Mouse (Mus musculus): ENCODE measurements around the gene Slc39a13. TPM values are rescaled to one million over a fixed set of nuclear protein-coding genes. Genes with fewer than 3 reads are reported as not detected.

The Slc39a13 gene
- total and polyA plus RNA-seq, 2 experiments from 2014 or later: 22.3 to 26.8 TPM

- no peak for TF ChIP-seq CTCF (IDR thresholded peaks at IDR 0.05; ENCODE audit: low read depth)
- H3K9me3 ChIP-seq (ENCODE audit: low read length): no peaks in the 10 kb centered on the region
- WGBS: 96% methylated on average over 3 of the region's 3 CpGs
- H3K4me3 ChIP-seq (ENCODE audit: low read depth, low read length): no peak overlapping the region
- ATAC-seq (no peak), DNase-seq (no peak)
- H3K36me3 ChIP-seq (ENCODE audit: insufficient read depth): peaks cover 26% of the 10 kb centered on the region
- no peak overlapping the region for H3K9ac ChIP-seq
- no peak overlapping the region for H3K27ac ChIP-seq (ENCODE audit: low read depth, low read length)
- H3K27me3 ChIP-seq (ENCODE audit: insufficient read depth, low read length): no peaks in the 10 kb centered on the region
- H3K4me2 ChIP-seq (ENCODE audit: low read depth): no peak overlapping the region
- no peaks in the 10 kb centered on the region for H3K4me1 ChIP-seq (ENCODE audit: insufficient read depth)
Observed at GRCm38 (mm10) chr2:91019911-91020310, 50.3 kb downstream of the Slc39a13 start.

GRCm38 (mm10) chr2:91018061-91018788 lies 52.0 kb downstream of the Slc39a13 start:
- peak; percentile 70 for ATAC-seq
- peaks cover 43% of the 10 kb centered on the region for H3K36me3 ChIP-seq (ENCODE audit: insufficient read depth)
- peak; percentile 52 for TF ChIP-seq CTCF (IDR thresholded peaks at IDR 0.05; ENCODE audit: low read depth)
- H3K4me3 ChIP-seq (ENCODE audit: low read depth, low read length): no peak overlapping the region
- no peaks in the 10 kb centered on the region for H3K9me3 ChIP-seq (ENCODE audit: low read length)
- no peak overlapping the region for H3K9ac ChIP-seq
- no peaks in the 10 kb centered on the region for H3K27me3 ChIP-seq (ENCODE audit: insufficient read depth, low read length)
- WGBS: 64% methylated on average over 8 of the region's 8 CpGs
- no peak overlapping the region for H3K4me2 ChIP-seq (ENCODE audit: low read depth)
- peak; percentile 29 for DNase-seq
- H3K27ac ChIP-seq (ENCODE audit: low read depth, low read length): no peak overlapping the region
- no peaks in the 10 kb centered on the region for H3K4me1 ChIP-seq (ENCODE audit: insufficient read depth)

- 81% methylated on average over 4 of the region's 4 CpGs for WGBS
- peaks cover 66% of the 10 kb centered on the region for H3K36me3 ChIP-seq (ENCODE audit: insufficient read depth)
- no peak for DNase-seq
Observed at GRCm38 (mm10) chr2:91015386-91015785, 54.8 kb downstream of the Slc39a13 start.

GRCm38 (mm10) chr2:91013881-91014280 lies 56.3 kb downstream of the Slc39a13 start:
- H3K27me3 ChIP-seq (ENCODE audit: insufficient read depth, low read length): no peaks in the 10 kb centered on the region
- no peak overlapping the region for H3K27ac ChIP-seq (ENCODE audit: low read depth, low read length)
- no peak for TF ChIP-seq CTCF (IDR thresholded peaks at IDR 0.05; ENCODE audit: low read depth)
- H3K4me2 ChIP-seq (ENCODE audit: low read depth): no peak overlapping the region
- H3K36me3 ChIP-seq (ENCODE audit: insufficient read depth): peaks cover 72% of the 10 kb centered on the region
- ATAC-seq (no peak), DNase-seq (no peak)
- WGBS: 95% methylated on average over 2 of the region's 2 CpGs
- H3K4me1 ChIP-seq (ENCODE audit: insufficient read depth): no peaks in the 10 kb centered on the region
- H3K9me3 ChIP-seq (ENCODE audit: low read length): no peaks in the 10 kb centered on the region
- H3K9ac ChIP-seq: no peak overlapping the region
- no peak overlapping the region for H3K4me3 ChIP-seq (ENCODE audit: low read depth, low read length)

More at GRCm38 (mm10) chr2:91015386-91015785, 54.8 kb downstream of the Slc39a13 start:
- Histone ChIP-seq H3K9me3 (ENCODE audit: low read length) (no peaks in the 10 kb centered on the region), H3K4me2 (ENCODE audit: low read depth) (no peak overlapping the region), H3K27ac (ENCODE audit: low read depth, low read length) (no peak overlapping the region), H3K4me3 (ENCODE audit: low read depth, low read length) (no peak overlapping the region), H3K4me1 (ENCODE audit: insufficient read depth) (no peaks in the 10 kb centered on the region), H3K27me3 (ENCODE audit: insufficient read depth, low read length) (no peaks in the 10 kb centered on the region), H3K9ac (no peak overlapping the region)
- ATAC-seq: no peak
- no peak for TF ChIP-seq CTCF (IDR thresholded peaks at IDR 0.05; ENCODE audit: low read depth)

Other genes starting within 250 kb of the Slc39a13 start
- gene Mtch2, start 223.3 kb downstream of the Slc39a13 start, total RNA-seq (2014; rRNA removed): 106 and 120 TPM in 2 replicates
- 222 and 224 TPM in 2 replicates for gene Mtch2, start 223.3 kb downstream of the Slc39a13 start, polyA plus RNA-seq (2015; fragmentation: Nextera tagmentation; extraction: Ambion mirVana)
- gene C1qtnf4, start 184.6 kb downstream of the Slc39a13 start, total RNA-seq (2014; rRNA removed): 201 and 252 TPM in 2 replicates
- gene C1qtnf4, start 184.6 kb downstream of the Slc39a13 start, polyA plus RNA-seq (2015; fragmentation: Nextera tagmentation; extraction: Ambion mirVana): 185 and 189 TPM in 2 replicates
- 49.5 and 59.4 TPM in 2 replicates for gene Kbtbd4, start 165.7 kb downstream of the Slc39a13 start, total RNA-seq (2014; rRNA removed)
- gene Kbtbd4, start 165.7 kb downstream of the Slc39a13 start, polyA plus RNA-seq (2015; fragmentation: Nextera tagmentation; extraction: Ambion mirVana): 54.3 and 60.3 TPM in 2 replicates
- gene Ndufs3, start 165.6 kb downstream of the Slc39a13 start, total RNA-seq (2014; rRNA removed): 156 and 190 TPM in 2 replicates
- gene Ndufs3, start 165.6 kb downstream of the Slc39a13 start, polyA plus RNA-seq (2015; fragmentation: Nextera tagmentation; extraction: Ambion mirVana): 248 and 283 TPM in 2 replicates
- gene Celf1, start 130.0 kb downstream of the Slc39a13 start, total RNA-seq (2014; rRNA removed): 74.5 and 83.7 TPM in 2 replicates
- gene Celf1, start 130.0 kb downstream of the Slc39a13 start, polyA plus RNA-seq (2015; fragmentation: Nextera tagmentation; extraction: Ambion mirVana): 56.9 and 72.2 TPM in 2 replicates
- 0.38 and 1.2 TPM in 2 replicates for gene Rapsn, start 34.8 kb downstream of the Slc39a13 start, total RNA-seq (2014; rRNA removed)
- gene Rapsn, start 34.8 kb downstream of the Slc39a13 start, polyA plus RNA-seq (2015; fragmentation: Nextera tagmentation; extraction: Ambion mirVana): 0.93 and 1.1 TPM in 2 replicates
- gene Psmc3, start 16.4 kb downstream of the Slc39a13 start, total RNA-seq (2014; rRNA removed): 184 and 255 TPM in 2 replicates
- gene Psmc3, start 16.4 kb downstream of the Slc39a13 start, polyA plus RNA-seq (2015; fragmentation: Nextera tagmentation; extraction: Ambion mirVana): 242 and 253 TPM in 2 replicates
- 2.2 and 3.9 TPM in 2 replicates for gene Spi1, start 12.0 kb upstream of the Slc39a13 start, total RNA-seq (2014; rRNA removed)
- 4.7 and 5.1 TPM in 2 replicates for gene Spi1, start 12.0 kb upstream of the Slc39a13 start, polyA plus RNA-seq (2015; fragmentation: Nextera tagmentation; extraction: Ambion mirVana)
- gene Mybpc3, start 47.7 kb upstream of the Slc39a13 start, total RNA-seq (2014; rRNA removed): 0.38 TPM in 1 of 2 replicates, not detected in the other
- gene Mybpc3, start 47.7 kb upstream of the Slc39a13 start, polyA plus RNA-seq (2015; fragmentation: Nextera tagmentation; extraction: Ambion mirVana): 0.04 TPM in 1 of 2 replicates, not detected in the other
- gene Madd, start 113.4 kb upstream of the Slc39a13 start, total RNA-seq (2014; rRNA removed): 48.9 and 50.0 TPM in 2 replicates
- gene Madd, start 113.4 kb upstream of the Slc39a13 start, polyA plus RNA-seq (2015; fragmentation: Nextera tagmentation; extraction: Ambion mirVana): 20.4 and 28.5 TPM in 2 replicates
- gene Nr1h3, start 132.4 kb upstream of the Slc39a13 start, total RNA-seq (2014; rRNA removed): 1.5 and 3.4 TPM in 2 replicates
- gene Nr1h3, start 132.4 kb upstream of the Slc39a13 start, polyA plus RNA-seq (2015; fragmentation: Nextera tagmentation; extraction: Ambion mirVana): 1.6 and 1.8 TPM in 2 replicates
- 32.9 and 39.4 TPM in 2 replicates for gene Acp2, start 132.5 kb upstream of the Slc39a13 start, total RNA-seq (2014; rRNA removed)
- gene Acp2, start 132.5 kb upstream of the Slc39a13 start, polyA plus RNA-seq (2015; fragmentation: Nextera tagmentation; extraction: Ambion mirVana): 24.4 and 32.2 TPM in 2 replicates
- 11.2 and 12.9 TPM in 2 replicates for gene Ddb2, start 166.6 kb upstream of the Slc39a13 start, total RNA-seq (2014; rRNA removed)
- gene Ddb2, start 166.6 kb upstream of the Slc39a13 start, polyA plus RNA-seq (2015; fragmentation: Nextera tagmentation; extraction: Ambion mirVana): 10.0 and 10.2 TPM in 2 replicates
- 20.5 and 21.6 TPM in 2 replicates for gene Pacsin3, start 185.5 kb upstream of the Slc39a13 start, total RNA-seq (2014; rRNA removed)
- gene Pacsin3, start 185.5 kb upstream of the Slc39a13 start, polyA plus RNA-seq (2015; fragmentation: Nextera tagmentation; extraction: Ambion mirVana): 18.6 and 22.8 TPM in 2 replicates
- 44.0 and 59.9 TPM in 2 replicates for gene Arfgap2, start 194.6 kb upstream of the Slc39a13 start, total RNA-seq (2014; rRNA removed)
- gene Arfgap2, start 194.6 kb upstream of the Slc39a13 start, polyA plus RNA-seq (2015; fragmentation: Nextera tagmentation; extraction: Ambion mirVana): 49.0 and 52.8 TPM in 2 replicates

All from forebrain, postnatal 0 days (tissue).